Mouse (Mus musculus): ENCODE measurements around the gene Pga5.
A peak's percentile ranks its signal among the peaks of the same experiment; 100 is the strongest.

The Pga5 gene

DNA sequence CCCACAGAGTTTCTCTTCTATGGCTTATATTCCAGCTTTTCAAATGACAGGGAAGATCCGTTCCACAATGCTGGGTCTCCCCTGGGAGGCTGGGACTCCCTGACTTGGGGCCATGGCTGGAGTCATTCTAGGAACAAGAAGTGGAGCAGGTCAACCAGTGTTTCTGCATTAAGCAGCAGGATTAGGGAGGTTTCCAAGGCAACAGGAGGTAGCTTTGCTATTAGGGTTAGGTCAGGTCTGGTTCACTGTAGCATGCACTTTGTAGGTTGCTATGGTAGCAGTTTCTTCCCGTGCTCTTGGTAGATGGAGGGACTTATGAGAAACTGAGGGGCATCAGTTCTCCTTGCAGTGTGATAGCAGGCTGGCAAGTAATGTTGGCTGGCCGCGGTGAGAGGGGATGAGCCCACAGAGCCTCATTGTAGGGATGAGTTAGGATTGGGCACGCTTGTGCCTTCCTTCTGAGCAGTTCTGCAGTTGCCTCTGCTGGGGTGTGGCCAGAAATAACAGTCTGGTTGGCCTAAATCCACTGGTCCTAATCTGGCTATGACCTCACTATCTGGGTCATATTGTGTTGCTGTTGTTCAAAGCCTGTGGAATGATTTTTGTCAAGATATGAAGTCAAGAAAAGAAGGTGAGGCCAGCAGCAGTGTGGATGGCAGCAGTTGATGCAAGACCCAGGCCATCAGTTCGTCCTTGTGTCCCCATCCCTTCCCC, 23.3 kb upstream of the Pga5 start:
- no peak for DNase-seq

DNA sequence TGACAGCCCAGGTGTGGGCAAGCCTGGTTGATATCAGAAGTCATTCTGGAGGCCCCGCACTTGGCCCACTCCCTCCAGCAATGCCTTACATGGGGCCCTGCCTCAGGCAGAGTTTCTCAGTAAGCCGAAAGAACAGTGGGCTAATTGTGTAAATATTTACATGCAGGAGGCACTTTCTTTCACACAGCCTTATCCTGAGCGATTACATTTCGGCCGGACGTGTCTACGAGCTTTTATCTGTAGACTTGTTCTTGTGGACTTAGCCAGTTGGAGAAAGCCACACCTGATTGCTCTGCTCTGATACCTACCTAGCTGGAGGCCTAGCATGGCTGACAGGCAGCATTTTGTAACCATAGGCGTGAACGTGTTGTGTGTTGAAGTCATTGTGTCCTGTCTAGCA, 22.0 kb upstream of the Pga5 start:
- DNase-seq = no peak

DNA sequence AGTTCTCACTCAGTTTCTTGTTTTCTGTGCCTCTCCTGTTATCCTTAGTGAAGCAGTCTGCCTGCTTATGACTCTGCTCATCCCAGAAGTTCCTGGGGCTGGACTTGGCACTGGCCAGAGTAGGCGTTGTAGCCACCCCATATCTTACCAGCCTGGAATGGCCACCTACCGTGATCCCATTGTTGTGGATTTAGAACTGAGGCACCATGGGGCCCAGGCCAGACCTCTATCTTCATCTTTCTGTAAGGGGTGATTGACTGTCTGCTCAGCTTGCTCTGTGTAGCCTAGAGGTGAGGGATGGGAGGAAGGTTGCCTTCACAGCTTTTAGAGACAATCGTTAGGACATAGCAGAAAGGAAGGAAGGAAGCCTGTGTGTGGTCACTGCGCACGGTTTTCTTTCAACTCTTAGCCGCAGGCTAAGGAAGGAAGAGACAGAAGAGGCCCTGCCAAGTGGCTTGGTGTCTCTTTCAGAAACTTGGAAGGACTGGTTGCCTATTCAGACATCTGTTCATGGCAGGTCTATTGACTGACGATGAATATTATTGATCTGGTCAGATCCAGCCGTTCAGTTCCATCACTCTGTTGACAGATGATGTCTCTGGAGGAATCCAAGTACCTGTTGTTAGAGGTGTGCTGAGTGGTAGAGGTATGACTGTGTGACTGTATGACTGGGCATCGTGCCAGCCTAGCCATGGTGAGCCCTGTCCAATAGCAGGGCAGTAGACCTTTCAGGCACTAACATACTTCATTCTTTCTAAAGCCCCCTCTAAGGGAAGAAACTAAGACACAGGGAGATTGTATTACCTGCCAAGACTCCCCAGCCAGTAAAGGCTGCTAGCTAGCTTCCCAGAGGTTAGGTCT, 20.5 kb upstream of the Pga5 start:
- DNase-seq = no peak

DNA sequence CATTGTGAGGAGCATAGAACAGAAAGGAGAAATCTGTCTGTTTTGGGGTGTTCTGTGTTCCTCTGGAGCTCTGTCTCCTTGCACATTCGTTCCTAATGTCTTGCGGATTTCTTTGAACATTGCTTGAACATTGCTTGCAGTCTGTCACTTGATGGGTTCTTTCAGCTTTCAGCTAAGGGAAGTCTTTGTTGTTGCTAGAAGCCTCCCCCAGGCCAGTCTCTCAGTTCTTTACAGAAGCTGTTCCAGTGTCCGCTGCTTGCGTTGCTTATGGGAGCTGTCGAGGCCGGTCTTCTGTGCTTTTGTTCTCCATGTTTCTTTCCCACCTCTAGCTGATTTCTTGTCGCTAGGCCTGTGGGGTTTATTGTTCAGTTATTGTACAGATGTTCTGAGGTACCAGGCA, 17.9 kb upstream of the Pga5 start:
- DNase-seq = no peak

DNA sequence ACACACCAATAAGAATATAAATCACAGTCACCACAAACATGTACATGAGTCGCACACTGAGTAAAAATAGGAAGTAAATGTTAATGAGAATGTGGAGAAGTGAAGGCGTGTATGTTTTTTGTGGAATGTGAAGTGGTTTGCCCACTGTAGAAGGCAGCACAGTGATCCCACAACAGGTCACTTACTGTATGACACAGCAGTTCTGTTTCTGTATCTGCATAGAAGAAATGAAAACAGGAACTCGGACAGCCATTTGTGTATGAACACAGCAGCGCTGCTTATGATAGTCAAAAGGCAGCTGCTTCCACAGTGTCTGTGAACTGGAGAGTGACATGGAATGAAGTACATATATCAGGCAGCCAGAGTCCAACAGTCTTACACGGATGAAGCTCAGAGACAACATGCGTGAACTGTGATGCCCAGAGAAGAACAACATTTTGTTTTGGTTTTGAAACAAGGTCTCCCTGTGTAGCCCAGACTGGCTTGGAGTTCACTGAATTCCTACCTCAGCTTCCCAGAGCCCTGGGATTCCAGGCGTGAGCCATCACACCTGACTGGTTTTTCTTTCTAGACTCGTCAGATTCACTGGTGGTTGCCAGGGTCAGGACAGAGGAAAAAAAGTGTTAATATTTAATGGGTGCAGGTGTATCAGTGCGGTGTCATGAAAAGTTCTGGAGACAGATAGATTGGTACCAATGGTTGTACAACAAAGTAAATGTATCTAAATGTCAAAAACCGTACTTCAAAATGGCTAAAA, 16.2 kb upstream of the Pga5 start:
- DNase-seq = peak; percentile 32

DNA sequence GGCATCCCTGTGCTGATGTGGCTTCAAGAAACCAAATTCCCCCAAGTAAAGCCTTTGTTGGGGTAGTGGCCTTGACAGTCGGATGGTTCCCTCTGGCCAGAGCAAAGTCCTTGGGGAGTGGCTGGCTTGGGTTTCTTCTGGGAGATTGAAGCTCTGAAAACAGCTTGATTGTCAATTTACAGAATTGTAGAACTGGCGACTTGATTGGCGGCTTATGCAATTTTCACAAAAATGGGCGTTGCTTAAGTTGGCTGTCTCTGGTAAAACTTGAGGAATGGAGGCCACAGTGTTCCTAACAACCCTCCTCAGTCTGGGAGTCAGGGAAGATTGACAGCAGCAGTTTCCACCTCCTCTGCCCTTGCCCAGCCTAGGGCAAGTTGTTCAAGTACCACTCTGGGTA, 14.5 kb upstream of the Pga5 start:
- DNase-seq = no peak

DNA sequence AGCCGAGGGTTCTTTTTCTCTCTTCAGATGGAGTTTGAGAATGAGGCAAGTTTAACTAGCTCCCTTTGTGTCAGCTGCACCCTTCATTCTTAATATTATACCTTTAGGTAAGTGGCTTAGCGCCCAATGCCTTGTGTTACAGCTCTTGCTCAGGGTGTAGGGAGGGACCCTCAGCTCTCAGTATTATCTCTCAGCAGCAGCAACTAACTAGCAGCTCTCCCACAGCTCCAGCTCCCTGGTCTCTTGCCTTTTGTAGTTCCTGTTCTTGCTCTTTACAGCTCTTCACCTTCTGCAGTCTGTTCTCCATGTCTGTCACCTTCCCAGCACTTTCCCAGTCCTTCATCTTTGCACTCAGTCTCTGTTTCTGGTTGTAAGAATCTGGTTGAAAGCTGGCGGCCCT, 13.8 kb upstream of the Pga5 start:
- no peak for DNase-seq

DNA sequence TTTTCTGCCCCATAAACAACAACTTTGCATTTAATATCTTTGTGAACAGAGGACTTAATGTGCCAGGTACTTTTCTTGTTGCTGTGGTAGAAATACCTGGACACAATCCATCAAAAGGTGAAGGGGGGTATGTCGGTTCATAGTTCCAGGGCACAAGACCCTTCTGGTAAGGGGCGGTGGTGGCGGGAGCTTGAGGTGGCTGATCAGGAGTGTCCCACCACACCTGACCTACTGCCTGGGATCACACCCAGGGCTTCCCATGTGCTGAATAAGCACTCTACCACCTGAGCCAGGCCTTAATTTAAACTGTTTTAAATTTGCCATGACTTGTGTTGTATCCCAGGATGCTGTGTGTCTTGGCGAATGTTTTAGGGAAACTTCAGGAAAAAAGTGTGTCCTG, 13.2 kb upstream of the Pga5 start:
- DNase-seq = no peak

DNA sequence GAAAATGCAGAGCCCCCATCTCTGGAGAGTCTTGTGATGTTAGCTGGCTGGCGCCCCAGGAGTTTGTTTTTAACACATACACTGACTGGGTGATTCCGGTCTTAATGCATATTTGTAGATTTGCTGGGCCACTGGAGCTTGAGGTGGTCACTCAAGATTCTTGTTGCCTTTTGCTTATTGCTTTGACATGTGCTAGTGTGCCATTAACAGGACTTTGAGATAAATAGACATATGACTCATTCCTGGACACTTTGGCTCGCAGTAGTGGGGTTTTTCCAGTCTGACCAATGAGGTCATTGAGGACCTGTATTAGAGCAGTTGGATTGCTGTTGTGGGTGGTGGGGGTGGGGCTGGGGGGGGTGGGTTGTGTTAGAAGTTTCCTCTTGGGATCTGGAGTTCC, 12.5 kb upstream of the Pga5 start:
- DNase-seq = peak; percentile 43

DNA sequence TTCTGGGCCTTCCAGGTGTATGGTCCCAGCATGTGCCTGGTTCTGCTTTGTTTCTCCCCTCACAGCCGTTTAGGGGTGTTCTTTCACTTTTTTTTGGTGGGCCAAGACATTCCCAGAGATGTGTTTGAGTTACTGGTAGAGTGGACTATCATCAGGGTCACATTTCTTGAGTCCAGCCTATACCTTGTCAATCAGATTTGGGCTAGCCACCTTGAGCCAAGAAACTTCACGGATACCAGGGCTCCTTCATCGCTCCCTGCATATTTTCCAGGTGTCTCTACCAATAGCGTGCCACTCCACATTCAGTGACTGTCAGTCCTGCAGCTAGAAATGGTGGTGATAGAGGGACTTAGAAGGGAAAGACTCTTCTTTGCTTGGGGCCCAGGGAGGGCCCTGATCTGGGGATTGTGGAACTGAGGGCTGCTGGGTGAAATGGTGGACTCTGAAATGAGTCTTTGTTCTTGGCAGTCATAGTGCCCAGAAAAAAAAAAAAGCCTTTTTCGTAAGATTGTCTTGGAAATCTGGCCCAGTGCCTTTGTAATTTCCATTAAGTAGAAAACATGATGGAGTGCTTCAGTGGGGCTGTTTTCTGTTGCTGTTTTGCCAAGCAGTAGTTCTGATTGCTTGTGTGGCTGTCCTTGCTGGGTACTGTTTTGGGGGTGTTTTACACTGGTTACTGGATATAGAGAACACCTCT, 11.7 kb upstream of the Pga5 start:
- DNase-seq = peak; percentile 33

DNA sequence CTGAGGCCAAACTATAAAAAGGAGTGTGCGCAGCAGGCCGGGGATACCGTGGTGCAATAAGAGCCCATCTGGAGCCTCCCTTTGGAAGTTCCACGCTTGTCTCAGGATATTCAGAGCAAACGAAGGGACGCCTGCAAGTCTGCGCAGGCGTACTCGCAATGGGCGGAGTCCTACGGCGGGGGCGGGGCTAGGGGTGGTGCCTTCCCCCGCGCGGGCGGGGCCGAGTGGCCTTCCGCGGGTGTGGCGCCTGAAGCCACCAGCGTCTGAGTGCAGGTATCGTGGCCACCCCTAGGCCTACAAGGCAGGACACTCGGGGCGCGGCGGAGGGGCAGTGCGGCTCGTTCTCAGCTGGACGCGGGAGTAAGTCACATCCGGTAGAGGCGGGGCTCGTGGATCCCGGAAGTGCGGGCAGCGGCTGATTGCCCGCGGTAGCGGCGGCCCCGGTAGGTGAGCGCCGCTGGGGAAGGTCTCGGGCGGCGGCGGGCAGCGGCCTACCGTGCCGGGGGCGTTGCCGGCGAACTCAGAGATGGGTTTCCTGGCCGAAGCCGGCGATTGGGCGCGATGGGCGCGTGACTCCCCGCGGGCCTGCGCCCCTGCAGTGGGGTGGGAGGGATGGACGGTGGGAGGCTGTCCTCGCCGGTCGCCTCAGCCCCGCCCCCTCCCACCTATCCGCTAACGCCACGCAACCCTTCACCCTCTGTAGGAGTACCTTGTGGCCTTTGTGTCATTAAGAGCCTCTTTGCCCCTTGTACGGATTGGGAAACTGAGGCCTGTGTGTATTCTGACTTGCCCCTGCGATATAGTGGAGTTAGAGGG, 10.9 kb upstream of the Pga5 start, which contains the start of gene Vps37c:
TSS of gene Vps37c (plus strand) at position 199 of the 816 bp plus-strand sequence.
- peak; percentile 97 for DNase-seq

DNA sequence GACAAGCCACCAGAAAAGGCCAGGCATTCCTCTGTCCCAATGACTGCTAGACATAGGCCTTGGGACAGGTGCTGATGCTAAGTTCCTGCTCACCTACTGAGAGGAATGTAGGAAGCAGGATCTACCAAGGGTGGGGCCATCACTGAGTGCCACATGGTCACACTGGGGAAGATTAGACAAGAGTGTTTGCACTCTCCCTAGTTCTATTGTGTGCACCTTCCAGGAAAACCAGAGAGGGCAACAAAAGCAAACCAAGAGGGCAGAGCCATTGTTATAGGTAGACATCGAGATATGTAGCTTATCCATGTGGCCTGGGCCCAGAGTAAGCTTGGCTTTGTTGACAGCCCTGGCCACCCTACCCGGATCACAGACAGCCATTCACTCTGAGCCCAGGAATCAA, 7.9 kb upstream of the Pga5 start:
- DNase-seq = no peak

DNA sequence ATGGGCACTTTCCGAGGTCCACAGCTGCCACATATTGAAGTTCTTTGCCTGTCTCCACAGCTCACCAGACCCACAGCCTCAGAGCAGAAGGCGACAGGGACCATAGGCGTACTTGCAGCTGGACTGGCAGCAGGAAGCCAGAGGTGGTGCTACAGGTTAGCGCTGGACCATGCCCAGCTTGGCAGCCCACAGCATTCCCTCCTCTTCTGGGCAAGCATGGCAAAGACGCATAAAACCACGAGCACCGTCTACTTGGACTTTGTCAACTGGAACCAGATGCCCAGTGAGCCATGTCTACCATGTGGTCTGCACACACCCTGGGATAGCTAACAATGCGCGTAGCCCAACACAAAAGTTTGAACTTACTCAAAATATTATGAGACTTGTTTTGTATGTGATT, 7.2 kb upstream of the Pga5 start:
- peak; percentile 62 for DNase-seq

DNA sequence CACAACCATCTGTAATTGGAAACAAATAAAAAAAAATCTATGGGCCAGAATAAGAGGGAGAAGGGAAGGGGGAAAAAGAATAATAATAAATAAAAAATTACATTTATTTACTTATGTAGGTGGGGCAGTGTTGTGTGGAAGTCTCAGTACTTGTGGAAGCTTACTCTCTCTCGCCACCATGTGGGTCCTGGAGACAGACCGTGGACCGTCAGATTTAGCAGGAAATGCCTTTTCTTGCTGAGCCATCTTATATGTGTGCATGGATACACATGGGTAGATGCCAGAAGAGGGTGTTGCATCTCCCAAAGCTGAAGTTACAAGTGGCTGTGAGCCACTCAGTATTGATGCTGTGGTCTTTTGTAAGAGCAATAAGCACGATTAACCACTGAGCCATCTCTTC, 3.7 kb upstream of the Pga5 start:
- DNase-seq = no peak

DNA sequence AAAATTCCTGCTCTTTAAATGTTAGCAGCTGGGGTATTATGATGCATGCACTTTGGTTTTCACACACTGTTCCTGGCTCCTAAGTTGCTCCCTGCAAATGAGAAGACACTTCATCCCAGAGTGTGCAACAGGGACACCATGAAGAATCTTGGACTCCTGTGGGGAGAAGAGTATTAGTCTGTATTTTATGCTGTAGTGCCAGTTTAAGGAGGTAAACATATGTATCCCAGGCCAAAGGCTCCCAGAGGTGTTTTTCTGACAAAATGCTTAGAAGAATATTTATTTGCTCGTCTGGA, 849 bp upstream of the Pga5 start:
- DNase-seq = no peak

DNA sequence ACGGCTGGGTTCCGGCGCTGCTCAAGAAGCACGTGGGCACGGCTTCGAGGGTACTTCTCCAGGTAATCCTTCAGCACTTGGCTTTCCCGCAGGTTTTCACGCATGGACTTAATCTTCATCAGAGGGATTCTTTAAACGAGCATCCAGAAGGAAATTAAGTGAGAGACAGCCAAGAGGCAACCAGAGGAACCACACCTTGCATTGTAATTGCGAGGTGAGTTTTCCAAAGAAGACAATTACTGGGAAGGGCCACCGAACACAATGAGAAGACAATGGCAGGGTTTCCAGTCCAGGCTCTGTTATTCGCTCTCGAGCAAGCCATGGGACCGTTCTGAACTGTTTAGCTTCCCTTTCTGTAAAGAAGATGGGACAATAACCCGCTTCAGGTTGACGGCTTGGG, 1.2 kb downstream of the Pga5 start:
- no peak for DNase-seq

DNA sequence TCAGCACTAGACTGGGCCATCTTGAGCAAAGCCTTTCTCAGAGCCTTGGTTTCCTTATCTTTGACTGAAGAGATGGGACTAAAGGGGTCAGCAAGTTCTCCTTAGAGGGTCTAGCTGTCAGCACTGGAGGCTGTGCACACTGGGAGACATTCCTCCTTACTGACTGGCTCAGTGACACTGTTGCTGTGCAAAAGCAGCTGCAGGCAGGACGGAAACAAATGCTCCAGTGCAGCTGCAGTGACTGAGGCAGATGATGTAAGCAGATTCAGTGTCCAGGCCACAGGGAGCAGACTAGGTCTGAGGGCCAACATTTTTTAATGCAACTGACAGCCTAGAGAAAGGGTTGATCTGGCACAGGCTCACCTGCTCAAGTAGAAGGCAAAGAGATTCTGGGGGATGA, 4.6 kb downstream of the Pga5 start:
- no peak for DNase-seq

DNA sequence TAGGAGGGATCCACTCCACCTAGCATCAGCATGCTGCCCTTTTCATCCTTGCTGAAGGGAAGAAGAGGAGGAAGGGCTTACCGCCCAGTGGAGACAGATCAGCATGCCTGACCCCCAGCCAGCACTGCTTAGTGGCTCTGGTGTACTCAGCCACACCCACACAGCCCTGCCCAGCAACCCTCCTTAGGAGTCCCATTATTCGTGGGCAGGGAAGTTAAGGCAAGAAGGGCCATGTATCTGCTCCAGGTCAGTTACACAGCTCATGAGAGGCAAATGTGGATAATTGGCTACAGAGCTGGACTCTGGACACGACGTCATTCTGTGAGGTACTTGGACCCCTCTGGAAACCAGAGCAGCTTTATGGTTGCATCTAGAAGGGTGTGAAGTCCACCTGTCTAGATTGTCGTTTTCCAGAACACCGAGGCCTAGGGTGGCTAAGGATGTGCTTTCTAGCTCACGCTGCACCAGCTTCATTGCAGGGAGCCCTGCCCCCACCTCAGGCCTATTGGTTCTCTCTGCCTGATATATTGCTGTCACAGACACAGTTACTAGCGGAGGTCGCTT, 5.9 kb downstream of the Pga5 start:
- no peak for DNase-seq

DNA sequence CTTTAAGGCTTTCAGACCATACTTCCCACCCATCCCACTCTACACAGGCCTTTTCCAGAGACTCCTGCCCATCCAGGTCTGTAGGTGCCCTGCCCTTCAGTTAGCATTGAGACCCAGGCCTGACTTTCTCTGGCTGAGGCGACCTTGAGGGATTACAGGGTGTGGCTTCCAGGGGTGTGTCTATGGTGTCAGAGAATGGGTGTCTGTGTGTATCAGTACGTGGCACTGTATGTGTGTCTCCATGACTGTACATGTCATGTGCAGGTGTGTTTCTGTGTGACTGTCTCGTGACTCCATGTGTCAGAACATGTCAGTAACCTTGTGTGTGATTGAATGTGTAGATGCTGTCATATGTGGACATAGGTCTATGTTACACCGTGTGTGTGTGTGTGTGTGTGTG, 6.6 kb downstream of the Pga5 start:
- no peak for DNase-seq

DNA sequence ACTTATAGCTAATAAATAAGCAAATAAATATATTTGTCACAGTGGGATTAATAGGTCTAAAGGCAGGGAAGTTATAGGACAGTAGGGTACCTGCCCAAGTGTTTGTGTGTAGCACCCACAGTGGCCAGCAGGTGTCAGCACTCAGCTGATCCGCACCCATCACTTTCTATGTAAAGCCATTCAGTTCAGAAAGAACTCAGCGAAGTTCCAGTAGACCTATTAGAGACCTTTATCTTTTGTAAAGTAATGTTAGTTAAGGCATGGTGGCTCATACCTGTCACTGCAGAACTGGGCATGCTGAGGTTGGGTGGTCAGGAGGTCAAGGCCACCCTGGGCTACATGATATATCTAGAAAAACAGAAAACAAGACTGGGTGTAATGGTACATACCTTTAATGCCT, 12.4 kb downstream of the Pga5 start:
- DNase-seq = peak; percentile 72

DNA sequence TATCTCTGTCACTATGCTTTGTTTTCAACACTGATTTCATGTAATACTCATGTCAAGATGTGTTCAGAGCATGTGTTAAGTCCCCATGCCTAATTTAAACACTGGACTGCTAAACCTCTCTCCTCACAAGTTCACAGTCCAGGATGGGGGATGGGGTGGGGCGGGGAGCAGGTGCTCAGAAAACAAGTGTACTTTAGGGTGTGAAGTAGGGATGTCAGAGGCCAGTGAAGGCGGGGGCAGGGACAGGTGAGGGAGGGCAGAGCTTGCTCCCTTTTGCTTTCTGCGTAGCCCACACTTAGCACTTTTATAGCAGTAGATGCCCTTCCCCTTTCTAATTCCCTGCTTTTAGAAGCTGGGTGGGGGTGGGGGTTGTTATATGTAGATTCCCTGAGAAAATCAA, 12.8 kb downstream of the Pga5 start:
- DNase-seq = no peak

DNA sequence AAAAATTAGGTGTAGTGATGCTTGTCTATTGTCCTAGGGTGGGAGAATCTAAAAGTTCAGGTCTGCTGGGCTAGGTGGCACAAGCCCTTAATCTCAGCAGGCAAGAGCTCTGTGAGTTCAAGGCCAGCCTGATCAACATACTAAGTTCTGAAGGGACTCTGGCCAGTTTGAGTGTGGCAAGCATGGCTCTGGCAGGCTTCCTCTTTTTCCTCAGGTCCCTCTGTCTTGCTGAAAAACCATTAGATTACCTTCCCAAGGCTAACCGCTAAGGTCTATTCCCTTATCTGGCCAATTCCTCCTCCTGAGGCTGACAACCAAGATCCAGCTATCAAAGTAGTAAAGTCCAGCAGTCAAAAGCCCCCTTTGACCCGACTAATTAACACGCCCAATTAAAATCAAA, 15.2 kb downstream of the Pga5 start:
- DNase-seq = no peak
